Mouse (Mus musculus): Measurements from ENCODE around the gene Abtb2.
A peak's percentile ranks its signal among the peaks of the same experiment; 100 is the strongest.

The Abtb2 gene

DNA sequence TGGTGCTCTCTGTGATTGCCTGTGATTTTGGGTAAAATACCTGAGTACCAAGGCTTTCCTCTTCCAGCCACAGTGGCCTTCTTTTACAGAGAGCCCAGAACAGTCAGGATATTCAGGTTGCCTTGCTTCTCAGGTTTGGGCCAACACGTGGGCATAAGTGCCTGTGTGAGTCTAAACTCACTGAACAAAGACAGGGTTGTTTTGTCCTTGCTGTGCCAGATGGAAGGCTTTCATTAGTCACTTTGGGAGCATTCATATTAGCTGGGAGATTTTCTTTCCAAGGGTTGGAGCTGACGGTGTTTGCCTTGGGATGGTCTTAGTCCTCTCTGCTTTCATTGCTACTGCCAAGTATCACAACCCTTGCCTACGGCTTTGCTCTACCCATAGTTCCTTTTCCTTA, 20.3 kb downstream of the Abtb2 start:
- DNase-seq: no peak

- no peak for DNase-seq
These were observed 22.7 kb downstream of the Abtb2 start for GRCm38 (mm10) chr2:103588776-103589175.

- no peak for DNase-seq
These were observed 23.3 kb downstream of the Abtb2 start for GRCm38 (mm10) chr2:103589400-103589799.

- DNase-seq: no peak
These were observed 24.5 kb downstream of the Abtb2 start for GRCm38 (mm10) chr2:103590645-103591044.

DNA sequence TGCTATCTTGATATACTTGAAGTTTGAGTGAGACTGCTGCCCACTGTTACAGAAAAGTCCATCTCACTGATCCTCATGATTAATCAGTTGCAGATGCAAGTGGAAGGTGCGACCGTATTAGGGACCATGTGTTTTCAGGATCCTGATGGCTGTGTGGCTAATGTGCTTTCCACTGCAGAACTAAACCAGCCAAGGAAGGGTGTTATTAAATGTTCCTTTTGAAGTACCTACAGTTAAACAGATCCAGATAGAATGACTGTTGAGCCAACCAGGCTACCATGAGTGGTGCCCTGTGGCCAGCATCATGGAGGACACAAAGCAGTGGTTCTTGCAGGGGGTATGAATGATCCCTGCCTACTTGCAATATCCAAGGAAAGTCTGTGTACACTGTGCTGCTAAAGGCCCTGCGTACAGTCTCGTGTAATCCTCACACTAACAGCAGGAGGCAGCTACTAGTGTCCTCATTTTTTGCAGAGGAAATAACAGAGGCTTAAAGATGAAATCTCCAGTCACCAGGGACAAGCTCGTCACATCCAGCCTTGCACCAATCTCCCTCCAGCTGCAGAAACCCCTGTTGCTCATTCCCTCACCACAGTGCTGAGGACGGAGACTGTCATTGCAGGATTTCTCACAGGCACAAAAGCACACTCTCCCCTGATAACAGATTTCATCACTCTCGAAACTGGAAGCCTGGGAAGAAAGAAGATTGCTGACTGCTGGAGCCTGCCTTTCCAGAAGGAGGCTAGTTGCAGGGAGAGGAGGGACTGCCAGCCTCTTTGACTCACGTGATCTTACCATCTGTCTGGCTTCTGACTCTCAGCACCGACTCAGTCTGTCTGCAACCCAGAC, 25.9 kb downstream of the Abtb2 start:
- peak; percentile 40 for DNase-seq

DNA sequence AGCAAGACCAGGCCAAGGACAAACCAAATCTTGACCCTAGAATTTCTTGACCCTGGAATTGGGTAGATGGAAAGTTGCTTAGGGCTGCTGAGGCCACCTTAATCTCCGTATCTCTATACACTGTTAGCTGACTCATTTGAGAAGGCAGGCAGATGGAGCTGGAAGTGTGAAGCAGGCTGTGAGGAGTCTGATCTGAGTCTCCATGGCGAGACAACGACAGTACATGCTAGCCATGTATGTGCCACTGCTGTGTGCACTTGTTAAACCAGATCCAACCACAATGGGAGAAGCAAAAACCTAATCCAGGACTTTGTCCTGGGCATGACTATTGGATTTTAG, 26.4 kb downstream of the Abtb2 start:
- DNase-seq: no peak

DNA sequence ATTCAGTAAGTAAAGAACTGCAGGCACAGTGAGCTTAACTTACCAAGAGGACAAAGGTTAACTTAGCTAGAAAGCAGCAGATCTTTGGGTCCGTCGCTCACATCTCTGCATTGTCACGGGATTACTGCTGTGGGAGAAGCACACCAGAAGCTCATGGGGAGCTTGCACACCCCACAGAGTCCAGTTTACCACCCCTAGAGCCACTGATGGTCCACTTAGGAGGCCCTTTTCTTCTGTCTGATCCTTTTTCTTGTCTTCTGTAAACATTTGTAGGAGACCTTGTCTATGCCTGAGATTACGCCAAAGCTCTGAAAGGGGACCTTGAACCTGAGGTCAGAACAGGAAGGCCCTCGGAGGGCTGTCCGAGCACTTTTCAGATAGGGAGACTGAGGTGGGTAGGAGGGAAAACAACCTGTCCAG, 28.5 kb downstream of the Abtb2 start:
- DNase-seq: no peak

DNA sequence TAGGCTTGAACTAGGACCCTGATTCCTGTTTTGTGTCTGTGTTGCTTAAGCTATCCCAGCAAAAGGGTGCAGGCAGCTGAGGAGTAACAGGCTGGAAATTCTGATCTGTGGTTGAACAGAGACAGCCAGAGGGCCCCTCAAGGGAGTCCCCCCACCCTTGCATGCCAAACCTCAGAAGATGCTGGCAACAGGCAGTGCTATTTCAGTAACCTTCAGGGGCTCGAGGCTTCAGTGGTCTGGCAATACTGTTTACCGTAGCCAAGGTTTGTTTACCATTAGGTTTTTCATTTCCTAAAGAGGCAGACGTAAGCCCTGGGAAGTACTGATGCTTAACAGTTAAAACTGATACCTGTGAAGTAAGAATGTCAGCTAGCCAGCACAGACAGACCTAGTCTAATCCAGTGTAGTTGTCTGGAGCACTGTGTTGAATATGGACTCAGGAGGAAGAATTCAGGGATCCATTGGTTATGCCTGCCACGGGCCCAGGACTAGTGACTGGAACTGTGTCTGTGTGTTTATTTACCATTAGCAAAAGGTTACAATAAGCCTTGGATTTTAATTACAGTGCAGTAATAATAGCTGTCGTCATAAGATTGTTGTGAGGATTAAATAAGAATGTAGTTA, 29.0 kb downstream of the Abtb2 start:
- no peak for DNase-seq

DNA sequence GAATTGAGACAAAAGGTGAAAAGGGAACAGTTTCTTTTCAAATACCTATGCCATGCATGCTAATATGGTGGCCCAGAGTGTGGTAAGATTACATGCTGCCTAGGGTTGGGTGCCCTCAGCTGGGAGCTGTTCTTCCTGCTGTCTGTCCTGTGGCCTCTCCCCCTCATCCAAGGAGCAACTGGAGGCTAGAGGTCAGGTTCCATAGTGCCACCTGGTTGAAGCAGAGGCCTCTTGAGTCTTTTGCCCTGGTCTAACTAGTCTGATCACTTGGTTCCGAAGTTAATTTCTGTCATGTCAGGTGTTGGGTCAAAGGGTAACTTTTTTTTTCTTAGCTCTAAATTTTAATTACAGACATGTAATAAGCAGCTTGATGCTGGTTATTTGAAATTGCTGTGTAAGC, 33.2 kb downstream of the Abtb2 start:
- DNase-seq: no peak

- DNase-seq: peak; percentile 40
These were observed 34.2 kb downstream of the Abtb2 start for GRCm38 (mm10) chr2:103600165-103600891.

GRCm38 (mm10) chr2:103601126-103601525, 35.0 kb downstream of the Abtb2 start:
- DNase-seq: no peak

- no peak for DNase-seq
These were observed 35.4 kb downstream of the Abtb2 start for GRCm38 (mm10) chr2:103601531-103601930.

- no peak for DNase-seq
These were observed 37.1 kb downstream of the Abtb2 start for GRCm38 (mm10) chr2:103603209-103603608.

- DNase-seq: no peak
These were observed 37.8 kb downstream of the Abtb2 start for GRCm38 (mm10) chr2:103603869-103604268.

DNA sequence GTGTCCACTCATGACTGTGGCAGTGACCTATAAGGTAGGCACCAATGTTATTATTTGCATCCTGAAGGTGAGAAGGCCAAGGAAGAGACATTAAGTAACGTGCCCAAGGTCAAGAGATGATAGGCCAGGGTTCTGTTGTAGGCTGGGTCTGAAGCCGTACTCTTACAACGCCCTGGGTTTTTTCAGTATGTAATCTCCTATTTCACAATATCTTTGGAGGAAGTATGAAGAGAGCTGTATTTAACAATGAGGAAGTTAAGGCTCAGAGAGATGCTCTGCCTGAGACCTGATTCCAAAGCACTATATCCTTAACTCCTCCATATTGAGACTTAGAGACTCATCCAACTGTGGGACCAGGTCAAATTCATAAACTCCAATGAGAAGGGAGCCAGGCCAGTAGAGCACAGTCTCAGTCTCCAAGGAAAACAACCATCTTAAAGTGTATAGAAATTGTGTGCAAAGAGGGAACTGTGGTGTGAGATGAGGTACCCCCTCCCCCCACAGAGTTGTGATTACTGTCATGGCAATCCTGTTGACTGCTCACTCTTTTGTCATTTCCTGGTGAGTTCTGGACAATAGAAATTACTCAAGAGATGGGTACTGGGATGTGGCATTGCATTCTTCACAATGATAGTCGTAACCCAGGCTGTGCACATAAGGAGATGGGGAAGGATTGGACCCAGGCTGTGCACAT, 39.8 kb downstream of the Abtb2 start:
- no peak for DNase-seq

DNA sequence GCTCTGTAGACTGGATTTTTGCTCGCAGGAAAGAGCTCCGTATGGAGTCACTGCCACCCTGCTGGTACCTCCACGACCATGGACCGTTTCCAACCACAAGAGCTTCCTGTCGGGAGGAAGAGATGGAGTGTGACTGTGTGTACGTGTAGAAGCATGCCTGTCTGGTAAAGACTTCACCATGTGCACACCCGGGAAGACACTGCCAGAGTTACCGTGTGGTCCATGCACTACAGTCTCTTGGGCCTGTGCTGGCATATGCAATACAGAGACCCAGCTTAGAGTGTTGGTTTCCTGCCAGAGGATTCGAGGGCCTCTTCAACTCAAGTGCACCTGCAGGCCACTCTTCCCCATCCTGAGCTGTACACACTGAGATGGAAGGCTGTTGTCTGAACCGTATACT, 41.8 kb downstream of the Abtb2 start:
- no peak for DNase-seq

GRCm38 (mm10) chr2:103608947-103609346, 42.8 kb downstream of the Abtb2 start:
- DNase-seq: no peak

- no peak for DNase-seq
These were observed 43.4 kb downstream of the Abtb2 start for GRCm38 (mm10) chr2:103609499-103609898.

DNA sequence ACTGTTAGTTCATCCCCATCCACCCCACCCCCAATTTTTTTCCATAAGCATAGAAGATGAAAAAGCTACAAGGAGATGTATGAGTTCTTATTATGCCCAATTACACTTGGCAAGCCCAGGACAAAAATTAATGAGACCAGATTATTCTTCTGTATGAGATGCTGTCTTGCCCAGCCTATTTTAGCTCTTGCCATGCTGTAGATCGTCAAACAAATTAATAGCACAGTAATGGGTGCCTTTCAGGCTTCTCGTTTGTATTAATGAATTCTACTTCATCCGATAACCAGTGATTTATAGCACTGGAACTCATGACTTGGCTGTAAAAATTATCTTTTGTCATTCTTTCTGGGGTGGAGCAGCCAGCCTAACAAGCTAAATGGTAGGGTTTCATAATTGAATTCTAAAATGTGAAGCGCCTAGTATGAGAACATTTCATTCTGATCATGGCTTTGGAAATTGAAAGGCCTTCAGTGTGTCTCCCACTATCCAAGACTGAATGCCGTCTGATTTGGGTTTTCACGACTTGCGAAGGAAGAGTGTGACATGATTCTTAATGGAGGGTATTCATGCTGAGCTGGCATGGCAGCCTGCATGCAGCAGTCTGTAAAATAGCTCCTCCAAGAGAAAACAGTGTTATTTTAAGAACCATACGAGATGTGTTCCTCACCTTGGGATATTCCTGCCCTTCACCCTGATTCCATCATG, 44.9 kb downstream of the Abtb2 start:
- no peak for DNase-seq

DNA sequence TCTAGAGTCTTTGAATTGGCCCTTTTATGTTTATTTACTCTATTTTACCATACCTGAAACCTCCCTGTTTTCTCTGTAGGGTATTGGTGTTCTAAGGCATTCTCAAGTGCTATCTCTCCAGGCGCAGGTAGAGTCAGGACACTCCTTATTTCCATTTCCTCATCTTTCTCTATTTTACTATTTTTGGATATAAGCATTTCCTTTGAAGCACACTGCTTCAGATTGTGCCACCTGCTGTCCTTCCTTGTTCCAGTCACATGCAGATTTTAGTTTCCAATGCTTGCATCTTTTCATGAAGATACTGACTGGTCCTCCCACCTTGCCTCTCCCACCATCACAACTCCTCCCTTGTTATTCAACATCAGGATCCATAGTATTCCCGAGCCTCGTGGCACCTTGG, 47.8 kb downstream of the Abtb2 start:
- DNase-seq: no peak

GRCm38 (mm10) chr2:103615028-103615427, 48.9 kb downstream of the Abtb2 start:
- DNase-seq: no peak

DNA sequence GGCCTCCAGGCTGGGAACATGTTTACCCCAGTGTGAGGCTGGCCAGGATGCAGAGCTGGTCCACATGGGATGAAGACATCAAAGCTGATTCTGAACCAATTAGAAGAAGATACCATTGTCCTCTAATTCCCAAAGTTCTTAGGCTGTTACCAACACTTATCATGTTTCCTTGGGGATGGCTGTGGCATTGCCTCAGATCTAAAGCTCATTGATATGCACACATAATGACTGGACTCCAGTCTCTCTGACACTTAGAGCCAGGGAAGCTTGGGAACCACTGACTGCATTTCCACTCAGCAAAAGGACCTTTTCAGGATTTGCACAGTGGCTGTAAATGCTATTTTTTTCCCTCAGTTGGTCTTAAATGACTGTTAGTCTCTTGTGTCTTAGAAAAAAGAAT, 52.3 kb downstream of the Abtb2 start:
- DNase-seq: no peak

DNA sequence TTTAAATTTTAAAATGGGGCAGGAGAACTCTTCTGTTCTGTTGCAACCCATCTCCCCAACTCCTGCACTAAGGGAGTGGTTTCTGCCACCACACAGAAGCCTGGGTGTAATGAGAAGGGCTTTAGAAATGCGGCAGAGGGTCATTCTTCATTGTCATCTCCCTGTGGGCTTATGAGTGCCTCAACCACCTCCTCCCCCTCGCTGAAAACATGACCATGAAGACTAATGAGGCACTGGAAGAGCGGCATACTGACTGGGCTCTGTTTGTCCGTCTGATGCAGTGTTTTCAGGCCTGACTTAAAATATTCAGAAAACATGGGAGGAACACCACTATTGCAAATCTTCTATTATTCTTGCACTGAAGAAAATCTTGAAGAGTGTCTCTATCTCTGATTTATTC, 56.8 kb downstream of the Abtb2 start:
- DNase-seq: no peak

Measured in right cerebral cortex, postnatal 25 days (tissue).